Mouse (Mus musculus) bone marrow, adult 2 months (tissue): ENCODE results near the gene Tmem274. TPM values are rescaled to one million over a fixed set of nuclear protein-coding genes. Genes with fewer than 3 reads are reported as not detected.

ENCODE experiments used
- H3K27ac ChIP-seq: fragments of 200-500 bp; 2 replicates; pipeline ENCODE4 v1.5.1; 2012; ENCODE audit warnings: low read depth, mild to moderate bottlenecking, control low read depth, inconsistent platforms, low read length; ENCODE audit not compliant: control insufficient read depth, poor library complexity, insufficient read depth
- H3K4me1 ChIP-seq: fragments of 200-500 bp; 2 replicates; pipeline ENCODE4 v1.6.1; 2011; ENCODE audit warnings: low read length; ENCODE audit not compliant: control insufficient read depth, insufficient read depth
- H3K4me3 ChIP-seq: fragments of 200-500 bp; replicated peaks from 2 replicates; pipeline ENCODE3; 2011; ENCODE audit warnings: mild to moderate bottlenecking, low read depth, low read length, control low read depth; ENCODE audit not compliant: control insufficient read depth
- CTCF ChIP-seq: fragments of 200-500 bp; IDR thresholded peaks from 2 replicates; pipeline ENCODE4 v1.5.1; 2011; ENCODE audit warnings: low read length, control low read depth; ENCODE audit not compliant: control insufficient read depth, insufficient read depth
- POLR2A ChIP-seq: fragments of 200-500 bp; IDR thresholded peaks from 2 replicates; pipeline ENCODE4 v1.6.1; 2011; ENCODE audit warnings: low read depth, mild to moderate bottlenecking, control low read depth, low read length, borderline replicate concordance; ENCODE audit not compliant: control insufficient read depth
- WGBS: fragments of 180-500 bp; shearing (Covaris S2); methylation state at CpG from one replicate; pipeline ENCODE4 v1.1.7; 2018; 5-methylcytosine and 5-hydroxymethylcytosine counted together
- polyA plus RNA-seq: library from polyadenylated mRNA; stranded (reverse); fragments of >200 nt; gene quantifications from 2 replicates; pipeline ENCODE4 v1.2.4, GENCODE M21; 2011; ENCODE audit warnings: low replicate concordance; ENCODE audit not compliant: missing spikeins, insufficient read depth, insufficient read length

The Tmem274 gene
- polyA plus RNA-seq, 1 experiment, result not detected

GRCm38 (mm10) chr4:149521258-149521657 lies 44.1 kb downstream of the Tmem274 start:
- no peak overlapping the region for H3K27ac ChIP-seq
- WGBS, result 83% methylated on average over 10 of the region's 10 CpGs
- peaks cover 1% of the 10 kb centered on the region; the same call in 1 of the 2 replicates for H3K4me1 ChIP-seq
- H3K4me3 ChIP-seq, result no peak overlapping the region
- no peak for TF ChIP-seq POLR2A
- no peak for TF ChIP-seq CTCF

- TF ChIP-seq POLR2A (no peak), CTCF (no peak)
- WGBS, result 86% methylated on average over 6 of the region's 6 CpGs
- Histone ChIP-seq H3K27ac (no peak overlapping the region), H3K4me1 (no peaks in the 10 kb centered on the region; the same call in 1 of the 2 replicates), H3K4me3 (no peak overlapping the region)
Observed at GRCm38 (mm10) chr4:149523961-149524360, 46.8 kb downstream of the Tmem274 start.

- WGBS, result 78% methylated on average over 4 of the region's 4 CpGs
- Histone ChIP-seq H3K4me3 (no peak overlapping the region), H3K27ac (no peak overlapping the region), H3K4me1 (no peaks in the 10 kb centered on the region; the same call in 1 of the 2 replicates)
- TF ChIP-seq POLR2A, result no peak
- no peak for TF ChIP-seq CTCF
Observed at GRCm38 (mm10) chr4:149525170-149525569, 48.0 kb downstream of the Tmem274 start.

GRCm38 (mm10) chr4:149525811-149526210 lies 48.6 kb downstream of the Tmem274 start:
- Histone ChIP-seq H3K4me1 (no peaks in the 10 kb centered on the region), H3K27ac (no peak overlapping the region), H3K4me3 (no peak overlapping the region)
- 76% methylated on average over 6 of the region's 6 CpGs for WGBS
- no peak for TF ChIP-seq CTCF
- no peak for TF ChIP-seq POLR2A

GRCm38 (mm10) chr4:149526330-149526729 lies 49.2 kb downstream of the Tmem274 start:
- TF ChIP-seq POLR2A (no peak), CTCF (no peak)
- no peak overlapping the region for H3K4me3 ChIP-seq
- no peak overlapping the region for H3K27ac ChIP-seq
- H3K4me1 ChIP-seq, result no peaks in the 10 kb centered on the region
- 68% methylated on average over 7 of the region's 7 CpGs for WGBS

GRCm38 (mm10) chr4:149527621-149528354 lies 50.6 kb downstream of the Tmem274 start:
- H3K4me3 ChIP-seq, result no peak overlapping the region
- TF ChIP-seq CTCF (no peak), POLR2A (no peak)
- H3K27ac ChIP-seq, result no peak overlapping the region
- 77% methylated on average over 15 of the region's 15 CpGs for WGBS
- H3K4me1 ChIP-seq, result no peaks in the 10 kb centered on the region

GRCm38 (mm10) chr4:149529691-149530090 lies 52.5 kb downstream of the Tmem274 start:
- no peak overlapping the region for H3K4me3 ChIP-seq
- TF ChIP-seq CTCF, result no peak
- no peak for TF ChIP-seq POLR2A
- WGBS, result 73% methylated on average over 6 of the region's 6 CpGs
- H3K4me1 ChIP-seq, result no peaks in the 10 kb centered on the region
- no peak overlapping the region for H3K27ac ChIP-seq

Other genes starting within 250 kb of the Tmem274 start
- gene Kif1b, start 169.7 kb upstream of the Tmem274 start, polyA plus RNA-seq, result 3.1 and 11.5 TPM in 2 replicates
- 17.5 and 38.0 TPM in 2 replicates for gene Ube4b, start 50.6 kb upstream of the Tmem274 start, polyA plus RNA-seq
- not detected in 2 replicates for gene Rbp7, start 22.4 kb upstream of the Tmem274 start, polyA plus RNA-seq
- 0.99 and 3.6 TPM in 2 replicates for gene Nmnat1, start 7.8 kb downstream of the Tmem274 start, polyA plus RNA-seq
- 13.6 and 14.5 TPM in 2 replicates for gene Lzic, start 7.9 kb downstream of the Tmem274 start, polyA plus RNA-seq
- 4.8 and 6.0 TPM in 2 replicates for gene Ctnnbip1, start 40.9 kb downstream of the Tmem274 start, polyA plus RNA-seq
- 3.9 and 6.3 TPM in 2 replicates for gene Clstn1, start 109.1 kb downstream of the Tmem274 start, polyA plus RNA-seq
- 41.8 and 88.3 TPM in 2 replicates for gene Pik3cd, start 225.2 kb downstream of the Tmem274 start, polyA plus RNA-seq